Comparison of ENCODE assay signal across 7 mouse cellular contexts in genomic region chr12:7778056-7778440, GRCm38 (mm10).
DNase-seq lines count a peak whose midpoint lies in the region; ATAC-seq and TF ChIP-seq lines count a peak whose summit lies in the region.

No protein-coding gene starts in this region.

- WGBS in lung, adult 2 months: 49% methylated on average over 6 of the region's 6 CpGs

- no peak overlapping the region for H3K27ac ChIP-seq in layer of hippocampus, adult 2 months

- no peak overlapping the region for H3K4me3 ChIP-seq in layer of hippocampus, adult 2 months
- H3K4me3 ChIP-seq in lung, adult 2 months (replicated peaks; ENCODE audit: extremely low read depth, low read depth, low read length): no peak overlapping the region

- ATAC-seq in cerebellum, adult (ENCODE audit: insufficient number of reproducible peaks, low FRiP score, low TSS enrichment): no peak

- TF ChIP-seq CTCF in layer of hippocampus, adult 2 months (conservative IDR thresholded peaks at IDR 0.05): peak; percentile 33
- no peak for TF ChIP-seq CTCF in lung, adult 2 months (IDR thresholded peaks at IDR 0.05; ENCODE audit: insufficient read depth, low read length)

- H3K4me1 ChIP-seq in lung, adult 2 months (ENCODE audit: control insufficient read depth, insufficient read depth, low read length): no peaks in the 10 kb centered on the region

- TF ChIP-seq POLR2A in lung, adult 2 months (IDR thresholded peaks at IDR 0.05; ENCODE audit: borderline replicate concordance, extremely low read depth, low read depth, low read length): no peak

- DNase-seq in layer of hippocampus, adult 2 months (ENCODE audit: low spot score in 2 of 2): peak in 1 of 2 experiments; percentile 7
- no peak for DNase-seq in layer of hippocampus, adult 9-10 months (ENCODE audit: low spot score)
- DNase-seq in NIH3T3 (ENCODE audit: low read depth) (peak; percentile 54), MN1 (ENCODE audit: low spot score) (no peak)
- peak; percentile 32 for DNase-seq in embryo, embryonic 10 days (ENCODE audit: low spot score)
- DNase-seq in lung, adult 2 months: peak; percentile 4

Comparison
In these comparisons a context has a peak if more than half of its experiments do, and no peak if none do; other contexts are left out.
1. DNase-seq: peak in NIH3T3 (single experiment), embryo, embryonic 10 days (single experiment) and lung, adult 2 months (single experiment); none in layer of hippocampus, adult 9-10 months (single experiment) and MN1 (single experiment).